Mouse (Mus musculus): ENCODE results near the gene Bcl2l11.

Gene Bcl2l11

GRCm38 (mm10) chr2:128111537-128111936 lies 14.3 kb upstream of the Bcl2l11 start:
- DNase-seq (ENCODE audit: low spot score), result no peak

GRCm38 (mm10) chr2:128114621-128115020 lies 11.2 kb upstream of the Bcl2l11 start:
- no peak for DNase-seq (ENCODE audit: low spot score)

- no peak for DNase-seq (ENCODE audit: low spot score)
These were observed 10.3 kb upstream of the Bcl2l11 start for GRCm38 (mm10) chr2:128115579-128115978.

- no peak for DNase-seq (ENCODE audit: low spot score)
These were observed 8.2 kb upstream of the Bcl2l11 start for GRCm38 (mm10) chr2:128117605-128118004.

GRCm38 (mm10) chr2:128118971-128119370 lies 6.9 kb upstream of the Bcl2l11 start:
- DNase-seq (ENCODE audit: low spot score), result no peak

GRCm38 (mm10) chr2:128122491-128122890 lies 3.3 kb upstream of the Bcl2l11 start:
- peak; percentile 43 for DNase-seq (ENCODE audit: low spot score)

DNA sequence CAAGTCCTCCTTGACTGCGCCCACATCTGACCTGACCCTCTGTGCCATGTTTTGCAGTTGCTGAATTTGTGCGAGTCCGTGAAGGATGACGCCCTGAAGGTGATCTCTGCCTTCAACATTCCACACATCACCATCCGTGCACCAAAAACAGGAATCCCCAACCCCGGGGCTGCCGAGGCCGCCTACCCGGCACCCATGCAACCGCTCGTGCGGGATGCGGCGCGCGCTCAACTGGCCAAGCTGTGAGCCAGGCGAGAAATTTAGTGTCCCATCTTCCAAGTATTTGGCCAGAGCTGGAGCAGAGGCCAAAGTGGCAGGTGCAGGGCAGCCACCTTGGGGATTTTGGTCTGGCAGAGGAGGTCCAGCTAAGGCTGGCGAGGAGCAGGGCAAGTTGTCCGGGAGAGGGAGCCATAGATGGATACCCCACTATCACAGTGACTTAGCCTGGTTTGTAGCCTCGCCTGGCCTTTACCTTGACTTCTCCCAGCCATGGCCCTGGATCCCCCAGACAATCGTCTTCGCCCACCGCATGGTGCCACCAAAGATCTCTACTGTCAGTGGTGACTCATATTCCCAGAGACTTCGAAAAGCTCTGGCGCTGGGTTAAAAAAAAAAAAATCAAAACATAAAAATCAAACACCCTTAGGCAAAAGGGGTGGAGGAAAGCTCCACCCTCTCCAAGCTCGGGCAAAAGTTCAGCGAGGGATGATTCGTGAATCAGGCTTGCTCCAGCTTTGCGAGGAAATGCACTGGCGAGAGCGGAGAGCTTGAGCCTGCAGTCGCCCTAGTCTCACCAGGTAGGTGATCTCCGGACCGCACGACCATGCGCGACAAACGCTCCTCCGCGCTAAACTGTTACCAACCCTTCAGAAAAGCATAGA lies 2.7 kb upstream of the Bcl2l11 start:
- DNase-seq (ENCODE audit: low spot score), result no peak

GRCm38 (mm10) chr2:128123921-128124683 lies 1.7 kb upstream of the Bcl2l11 start:
- DNase-seq (ENCODE audit: low spot score), result no peak

DNA sequence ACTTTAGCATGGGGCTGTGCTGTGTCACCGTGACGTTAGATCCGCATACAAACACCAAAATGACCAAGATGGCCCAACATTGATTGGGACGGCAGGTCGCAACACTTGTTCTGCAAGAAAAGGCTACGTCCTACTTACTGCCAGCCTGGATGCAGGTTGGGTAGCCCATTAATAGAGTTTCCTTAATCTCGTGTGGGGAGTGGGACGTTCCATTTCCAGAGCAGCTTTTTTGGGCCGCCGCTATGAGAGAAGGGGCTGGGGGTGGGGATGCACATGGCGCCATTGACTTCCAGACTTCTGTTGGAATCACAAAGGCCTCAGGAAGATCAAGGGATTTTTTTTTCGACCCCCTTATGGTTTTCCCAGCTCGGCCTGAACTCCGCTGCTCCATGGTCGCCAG lies 1.1 kb upstream of the Bcl2l11 start:
- DNase-seq (ENCODE audit: low spot score), result no peak

GRCm38 (mm10) chr2:128126591-128127051 lies 783 bp downstream of the Bcl2l11 start:
- DNase-seq (ENCODE audit: low spot score), result no peak

DNA sequence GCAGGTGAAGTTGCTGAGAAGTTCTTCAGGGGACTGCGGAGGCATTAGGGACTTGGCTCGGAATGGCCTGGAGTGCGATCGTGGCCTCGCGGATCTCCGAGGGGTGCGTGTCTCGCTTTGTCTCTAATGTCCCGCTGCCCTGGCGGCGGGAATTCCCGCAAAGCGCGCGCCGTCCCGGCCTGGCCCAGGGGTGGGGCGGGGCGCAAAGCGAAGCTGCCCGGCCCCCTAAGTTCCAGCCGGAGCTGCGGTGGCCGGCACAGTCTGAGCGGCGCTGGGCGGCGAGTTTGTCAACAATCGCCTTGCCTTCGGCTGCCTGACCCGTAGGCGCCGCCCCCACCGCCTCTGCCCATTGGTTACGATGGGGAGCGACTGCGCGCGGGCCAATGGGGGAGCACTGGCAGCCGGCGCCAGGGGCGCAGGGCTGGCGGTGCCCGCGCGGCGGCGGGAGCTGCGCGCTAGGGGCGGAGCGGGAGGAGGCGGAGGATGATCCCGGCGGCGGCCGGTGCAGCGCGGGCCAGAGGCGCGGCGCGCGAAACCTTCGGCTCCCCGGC lies 1.4 kb downstream of the Bcl2l11 start:
- peak; percentile 91 for DNase-seq (ENCODE audit: low spot score)

- peak; percentile 71 for DNase-seq (ENCODE audit: low spot score)
These were observed 2.0 kb downstream of the Bcl2l11 start for GRCm38 (mm10) chr2:128127691-128128292.

- DNase-seq (ENCODE audit: low spot score), result no peak
These were observed 2.7 kb downstream of the Bcl2l11 start for GRCm38 (mm10) chr2:128128532-128128931.

DNA sequence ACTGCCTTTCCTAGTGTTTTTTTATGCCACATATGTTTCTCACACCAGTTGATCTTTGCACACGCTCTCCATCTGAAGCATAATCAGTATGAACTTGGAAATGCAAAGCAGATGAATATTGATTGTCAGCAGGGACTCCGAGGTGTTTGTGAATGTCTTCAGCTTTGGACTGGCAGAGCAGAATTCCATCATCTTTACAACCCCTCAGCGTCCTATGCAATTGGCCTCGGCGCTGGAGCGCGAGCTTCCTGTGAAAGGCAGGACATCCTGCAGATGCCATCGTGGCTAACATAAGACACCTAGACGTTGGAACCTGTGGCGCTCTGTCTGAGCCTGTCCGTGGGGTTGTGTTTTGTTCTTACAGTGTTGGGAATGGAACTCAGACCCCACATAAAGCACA lies 5.7 kb downstream of the Bcl2l11 start:
- DNase-seq (ENCODE audit: low spot score), result no peak

DNA sequence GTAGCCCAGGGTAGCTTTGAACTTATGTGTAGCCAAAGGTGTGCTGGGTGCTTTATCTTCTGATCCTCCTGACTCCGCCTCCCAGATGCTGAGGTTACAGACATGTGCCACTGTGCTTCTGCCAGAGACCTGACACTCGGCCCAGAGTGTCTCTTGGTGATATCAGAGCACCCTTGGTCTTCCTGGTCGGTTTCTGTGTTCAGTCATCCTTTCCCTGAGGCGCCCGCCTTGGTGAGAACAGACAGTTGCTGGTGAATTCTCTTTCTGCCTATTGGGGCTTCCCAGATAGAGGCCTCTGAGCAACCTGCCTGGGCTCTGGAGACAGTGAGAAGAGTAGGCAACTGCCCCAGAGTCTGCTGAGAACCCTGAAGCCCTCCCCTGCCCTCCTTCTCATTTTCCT lies 6.8 kb downstream of the Bcl2l11 start:
- DNase-seq (ENCODE audit: low spot score), result no peak

- DNase-seq (ENCODE audit: low spot score), result no peak
These were observed 8.0 kb downstream of the Bcl2l11 start for GRCm38 (mm10) chr2:128133865-128134264.

- no peak for DNase-seq (ENCODE audit: low spot score)
These were observed 8.6 kb downstream of the Bcl2l11 start for GRCm38 (mm10) chr2:128134474-128134873.

DNA sequence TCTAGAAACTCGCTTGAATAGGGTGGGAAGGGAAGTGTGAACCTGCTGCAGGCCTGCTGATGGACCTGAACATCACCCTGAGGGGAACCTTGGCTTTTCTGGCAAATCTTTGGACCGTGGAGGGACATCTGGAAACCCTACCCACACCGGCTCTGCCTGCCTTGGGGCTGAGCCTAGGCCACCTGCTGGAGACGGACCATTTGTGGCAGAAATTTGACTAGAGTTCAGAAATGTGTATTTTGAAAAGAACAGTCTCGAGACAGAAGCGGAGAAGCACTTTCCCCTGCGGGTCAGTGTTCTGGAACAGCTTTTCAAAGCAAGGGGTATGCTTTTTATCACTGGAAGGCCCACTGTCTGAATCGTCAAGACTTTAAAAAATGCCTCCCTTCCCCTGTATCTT lies 9.1 kb downstream of the Bcl2l11 start:
- DNase-seq (ENCODE audit: low spot score), result no peak

- DNase-seq (ENCODE audit: low spot score), result no peak
These were observed 11.1 kb downstream of the Bcl2l11 start for GRCm38 (mm10) chr2:128136769-128137433.

- DNase-seq (ENCODE audit: low spot score), result no peak
These were observed 11.8 kb downstream of the Bcl2l11 start for GRCm38 (mm10) chr2:128137480-128138276.

- no peak for DNase-seq (ENCODE audit: low spot score)
These were observed 13.1 kb downstream of the Bcl2l11 start for GRCm38 (mm10) chr2:128138924-128139323.
